Mouse (Mus musculus): ENCODE results near the gene Calhm2. TPM values are rescaled to one million over a fixed set of nuclear protein-coding genes. Genes with fewer than 3 reads are reported as not detected.
A peak's percentile ranks its signal among the peaks of the same experiment; 100 is the strongest.
"Not testable (repeated sequence)": the region's sequence is repeated elsewhere in the genome, so short reads cannot be mapped to it uniquely, and the experiment has no call there.

The Calhm2 gene
- polyA plus RNA-seq, 1 experiment from 2014 or later: 4.3 TPM

- TF ChIP-seq EP300 (optimal IDR thresholded peaks at IDR 0.05) (no peak), CTCF (IDR thresholded peaks at IDR 0.05; ENCODE audit: low read depth) (no peak)
- H3K4me3 ChIP-seq (ENCODE audit: low read depth, low read length): no peak overlapping the region
- no peaks in the 10 kb centered on the region for H3K9me3 ChIP-seq (ENCODE audit: control insufficient read depth, low read length)
- H3K27ac ChIP-seq (replicated peaks): no peak overlapping the region
- no peak overlapping the region for H3K9ac ChIP-seq (ENCODE audit: low read length)
- H3K36me3 ChIP-seq (ENCODE audit: control insufficient read depth, insufficient read depth, low read length): no peaks in the 10 kb centered on the region
- 67% methylated on average over 5 of the region's 5 CpGs for WGBS
- no peak overlapping the region for H3K4me2 ChIP-seq (replicated peaks; ENCODE audit: low read depth)
- ATAC-seq (ENCODE audit: low FRiP score, low TSS enrichment) (no peak), DNase-seq (ENCODE audit: low spot score) (no peak)
- no peaks in the 10 kb centered on the region for H3K4me1 ChIP-seq (replicated peaks; ENCODE audit: control insufficient read depth, insufficient read depth)
- no peaks in the 10 kb centered on the region for H3K27me3 ChIP-seq (ENCODE audit: control insufficient read depth, insufficient read depth, low read length)
Measured at GRCm38 (mm10) chr19:47148267-47148847, 10.3 kb upstream of the Calhm2 start.

GRCm38 (mm10) chr19:47144154-47144553 lies 6.1 kb upstream of the Calhm2 start, which contains the start of gene Calhm1:
Calhm1 (minus strand) TSS chr19:47144254.
- ATAC-seq (ENCODE audit: low FRiP score, low TSS enrichment) (no peak), DNase-seq (ENCODE audit: low spot score) (no peak)
- 89% methylated on average over 6 of the region's 6 CpGs for whole genome bisulfite sequencing
- no peaks in the 10 kb centered on the region for H3K27me3 ChIP-seq (ENCODE audit: control insufficient read depth, insufficient read depth, low read length)
- H3K36me3 ChIP-seq (ENCODE audit: control insufficient read depth, insufficient read depth, low read length): no peaks in the 10 kb centered on the region
- TF ChIP-seq CTCF (IDR thresholded peaks at IDR 0.05; ENCODE audit: low read depth) (no peak), EP300 (optimal IDR thresholded peaks at IDR 0.05) (no peak)
- no peaks in the 10 kb centered on the region for H3K4me1 ChIP-seq (replicated peaks; ENCODE audit: control insufficient read depth, insufficient read depth)
- no peaks in the 10 kb centered on the region for H3K9me3 ChIP-seq (ENCODE audit: control insufficient read depth, low read length)
- H3K27ac ChIP-seq (replicated peaks): no peak within 1 kb of the TSS
- no peak within 1 kb of the TSS for H3K9ac ChIP-seq (ENCODE audit: low read length)
- no peak within 1 kb of the TSS for H3K4me2 ChIP-seq (replicated peaks; ENCODE audit: low read depth)
- no peak within 1 kb of the TSS for H3K4me3 ChIP-seq (ENCODE audit: low read depth, low read length)

GRCm38 (mm10) chr19:47142438-47142837 lies 4.3 kb upstream of the Calhm2 start:
- H3K9ac ChIP-seq (ENCODE audit: low read length): no peak overlapping the region
- H3K27ac ChIP-seq (replicated peaks): no peak overlapping the region
- no peak overlapping the region for H3K4me2 ChIP-seq (replicated peaks; ENCODE audit: low read depth)
- H3K36me3 ChIP-seq (ENCODE audit: control insufficient read depth, insufficient read depth, low read length): no peaks in the 10 kb centered on the region
- ATAC-seq (ENCODE audit: low FRiP score, low TSS enrichment): no peak
- H3K9me3 ChIP-seq (ENCODE audit: control insufficient read depth, low read length): no peaks in the 10 kb centered on the region
- WGBS: 74% methylated on average over 6 of the region's 6 CpGs
- TF ChIP-seq EP300 (optimal IDR thresholded peaks at IDR 0.05) (no peak), CTCF (IDR thresholded peaks at IDR 0.05; ENCODE audit: low read depth) (no peak)
- H3K4me1 ChIP-seq (replicated peaks; ENCODE audit: control insufficient read depth, insufficient read depth): no peaks in the 10 kb centered on the region
- no peaks in the 10 kb centered on the region for H3K27me3 ChIP-seq (ENCODE audit: control insufficient read depth, insufficient read depth, low read length)
- DNase-seq (ENCODE audit: low spot score): no peak
- no peak overlapping the region for H3K4me3 ChIP-seq (ENCODE audit: low read depth, low read length)

- WGBS: 40% methylated on average over 7 of the region's 7 CpGs
- H3K9me3 ChIP-seq (ENCODE audit: control insufficient read depth, low read length); H3K4me3 ChIP-seq (ENCODE audit: low read depth, low read length); H3K36me3 ChIP-seq (ENCODE audit: control insufficient read depth, insufficient read depth, low read length); H3K27me3 ChIP-seq (ENCODE audit: control insufficient read depth, insufficient read depth, low read length); ATAC-seq (ENCODE audit: low FRiP score, low TSS enrichment); H3K27ac ChIP-seq (replicated peaks); H3K9ac ChIP-seq (ENCODE audit: low read length); H3K4me1 ChIP-seq (replicated peaks; ENCODE audit: control insufficient read depth, insufficient read depth); DNase-seq (ENCODE audit: low spot score); H3K4me2 ChIP-seq (replicated peaks; ENCODE audit: low read depth): not testable (repeated sequence)
- TF ChIP-seq CTCF (IDR thresholded peaks at IDR 0.05; ENCODE audit: low read depth): peak; percentile 31
Measured at GRCm38 (mm10) chr19:47139611-47140010, 1.5 kb upstream of the Calhm2 start.

- Histone ChIP-seq H3K27ac (replicated peaks) (peak overlapping the region; percentile 93), H3K9me3 (ENCODE audit: control insufficient read depth, low read length) (no peaks in the 10 kb centered on the region), H3K9ac (ENCODE audit: low read length) (peak overlapping the region; percentile 76), H3K4me1 (replicated peaks; ENCODE audit: control insufficient read depth, insufficient read depth) (0 out of 2 replicates have a peak, but pooled peaks cover 4% of the 10 kb centered on the region), H3K36me3 (ENCODE audit: control insufficient read depth, insufficient read depth, low read length) (0 out of 2 replicates have a peak, but pooled peaks cover 7% of the 10 kb centered on the region), H3K4me2 (replicated peaks; ENCODE audit: low read depth) (peak overlapping the region; percentile 58), H3K4me3 (ENCODE audit: low read depth, low read length) (peak overlapping the region; percentile 51), H3K27me3 (ENCODE audit: control insufficient read depth, insufficient read depth, low read length) (no peaks in the 10 kb centered on the region)
- WGBS: 14% methylated on average over 4 of the region's 6 CpGs
- TF ChIP-seq EP300 (optimal IDR thresholded peaks at IDR 0.05): no peak
- TF ChIP-seq CTCF (IDR thresholded peaks at IDR 0.05; ENCODE audit: low read depth): no peak
- ATAC-seq (ENCODE audit: low FRiP score, low TSS enrichment) (peak; percentile 39; the same call in 1 of the 2 replicates), DNase-seq (ENCODE audit: low spot score) (peak; percentile 60)
Measured at GRCm38 (mm10) chr19:47137051-47137581, 978 bp downstream of the Calhm2 start.

GRCm38 (mm10) chr19:47136170-47136569 lies 1.9 kb downstream of the Calhm2 start:
- Histone ChIP-seq H3K4me1 (replicated peaks; ENCODE audit: control insufficient read depth, insufficient read depth) (0 out of 2 replicates have a peak, but pooled peaks cover 4% of the 10 kb centered on the region), H3K9me3 (ENCODE audit: control insufficient read depth, low read length) (no peaks in the 10 kb centered on the region), H3K27me3 (ENCODE audit: control insufficient read depth, insufficient read depth, low read length) (no peaks in the 10 kb centered on the region), H3K36me3 (ENCODE audit: control insufficient read depth, insufficient read depth, low read length) (peaks cover 10% of the 10 kb centered on the region; the same call in 1 of the 2 replicates), H3K27ac (replicated peaks) (no peak overlapping the region), H3K9ac (ENCODE audit: low read length) (no peak overlapping the region), H3K4me2 (replicated peaks; ENCODE audit: low read depth) (peak overlapping the region; percentile 58; the same call in 1 of the 2 replicates), H3K4me3 (ENCODE audit: low read depth, low read length) (no peak overlapping the region)
- WGBS: 78% methylated on average over 5 of the region's 5 CpGs
- DNase-seq (ENCODE audit: low spot score): no peak
- ATAC-seq (ENCODE audit: low FRiP score, low TSS enrichment): no peak
- TF ChIP-seq EP300 (optimal IDR thresholded peaks at IDR 0.05) (no peak), CTCF (IDR thresholded peaks at IDR 0.05; ENCODE audit: low read depth) (no peak)
